7 mouse cellular contexts compared by ENCODE assay signal in the genomic region with DNA sequence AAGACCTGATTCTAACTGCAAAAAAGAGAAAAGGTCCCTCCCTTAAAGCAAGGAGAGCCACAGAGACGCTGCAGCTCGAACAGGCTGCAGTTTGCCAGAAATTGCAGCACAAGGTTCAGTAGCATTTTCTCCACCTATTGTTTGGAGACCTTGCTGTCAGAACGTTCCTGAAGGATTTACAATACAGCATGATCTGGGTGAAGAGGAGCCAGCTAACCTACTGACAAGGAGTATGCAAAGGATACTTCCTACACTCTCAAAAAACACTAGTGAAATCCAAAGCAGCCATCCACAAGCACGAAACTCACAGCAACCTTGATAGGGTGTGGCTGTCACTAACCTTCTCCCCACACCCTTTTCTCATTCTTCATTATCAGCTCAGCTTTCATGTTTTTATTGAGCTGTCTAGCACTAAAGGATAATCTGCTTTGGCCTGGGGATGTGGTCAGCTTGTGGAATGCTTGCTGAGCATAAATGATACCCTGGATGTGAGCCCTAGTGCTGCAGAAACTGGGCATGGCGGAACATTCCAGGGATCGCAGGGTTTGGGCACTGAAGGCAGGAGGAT.
DNase-seq lines count a peak whose midpoint lies in the region; ATAC-seq and TF ChIP-seq lines count a peak whose summit lies in the region.

No protein-coding gene starts in this region.

- no peaks in the 10 kb centered on the region for H3K36me3 ChIP-seq in lung, embryonic 14.5 days (ENCODE audit: insufficient read depth)
- no peaks in the 10 kb centered on the region for H3K36me3 ChIP-seq in forebrain, embryonic 15.5 days
- H3K36me3 ChIP-seq in hindbrain, embryonic 16.5 days (ENCODE audit: control insufficient read depth, insufficient read depth, low read length) = no peaks in the 10 kb centered on the region
- no peaks in the 10 kb centered on the region for H3K36me3 ChIP-seq in neural tube, embryonic 15.5 days

- H3K9me3 ChIP-seq in lung, embryonic 14.5 days (ENCODE audit: low read depth, low read length) = no peaks in the 10 kb centered on the region
- H3K9me3 ChIP-seq in forebrain, embryonic 15.5 days = no peaks in the 10 kb centered on the region
- no peaks in the 10 kb centered on the region for H3K9me3 ChIP-seq in hindbrain, embryonic 16.5 days (ENCODE audit: control insufficient read depth, low read length)
- no peaks in the 10 kb centered on the region for H3K9me3 ChIP-seq in neural tube, embryonic 15.5 days (replicated peaks)

- DNase-seq in lung, embryonic 14.5 days = no peak
- no peak for DNase-seq in lung, adult 18-20 months
- no peak for DNase-seq in spleen, postnatal 36 days (ENCODE audit: low spot score in 2 of 2)
- no peak for DNase-seq in ovary, postnatal 36 days (ENCODE audit: low spot score)

- H3K27ac ChIP-seq in lung, embryonic 14.5 days (ENCODE audit: low read depth) = peak overlapping the region; percentile 43; the same call in 1 of the 2 replicates
- H3K27ac ChIP-seq in forebrain, embryonic 15.5 days (replicated peaks) = peak overlapping the region; percentile 64
- H3K27ac ChIP-seq in hindbrain, embryonic 16.5 days (ENCODE audit: low read depth, low read length) = peak overlapping the region; percentile 82
- peak overlapping the region; percentile 73 for H3K27ac ChIP-seq in neural tube, embryonic 15.5 days (replicated peaks)

- TF ChIP-seq CTCF in lung, embryonic 14.5 days (IDR thresholded peaks at IDR 0.05; ENCODE audit: low read depth) = no peak

- peaks cover 6% of the 10 kb centered on the region; the same call in 1 of the 2 replicates for H3K4me1 ChIP-seq in lung, embryonic 14.5 days (ENCODE audit: insufficient read depth)
- H3K4me1 ChIP-seq in forebrain, embryonic 15.5 days = peaks cover 18% of the 10 kb centered on the region
- H3K4me1 ChIP-seq in hindbrain, embryonic 16.5 days (ENCODE audit: control insufficient read depth, insufficient read depth, low read depth, low read length) = peaks cover 11% of the 10 kb centered on the region
- peaks cover 14% of the 10 kb centered on the region for H3K4me1 ChIP-seq in neural tube, embryonic 15.5 days

- ATAC-seq in lung, embryonic 14.5 days (ENCODE audit: insufficient read depth) = peak; percentile 35; the same call in 1 of the 2 replicates
- ATAC-seq in forebrain, embryonic 15.5 days (replicated peaks) = peak; percentile 9
- ATAC-seq in hindbrain, embryonic 16.5 days = peak; percentile 66
- ATAC-seq in neural tube, embryonic 15.5 days (ENCODE audit: low FRiP score) = peak; percentile 49

- no peaks in the 10 kb centered on the region for H3K27me3 ChIP-seq in lung, embryonic 14.5 days (ENCODE audit: insufficient read depth, low read length)
- no peaks in the 10 kb centered on the region for H3K27me3 ChIP-seq in forebrain, embryonic 15.5 days
- no peaks in the 10 kb centered on the region for H3K27me3 ChIP-seq in hindbrain, embryonic 16.5 days (replicated peaks; ENCODE audit: control insufficient read depth, insufficient read depth, low read length)
- H3K27me3 ChIP-seq in neural tube, embryonic 15.5 days (replicated peaks) = no peaks in the 10 kb centered on the region

- H3K4me3 ChIP-seq in lung, embryonic 14.5 days (ENCODE audit: low read depth, low read length) = no peak overlapping the region
- 0 out of 2 replicates have a peak overlapping the region, but pooled peaks have one; percentile 9 for H3K4me3 ChIP-seq in forebrain, embryonic 15.5 days
- H3K4me3 ChIP-seq in hindbrain, embryonic 16.5 days (ENCODE audit: low read length) = no peak overlapping the region
- H3K4me3 ChIP-seq in neural tube, embryonic 15.5 days (replicated peaks) = no peak overlapping the region

- H3K9ac ChIP-seq in lung, embryonic 14.5 days = no peak overlapping the region
- peak overlapping the region; percentile 1; the same call in 1 of the 2 replicates for H3K9ac ChIP-seq in forebrain, embryonic 15.5 days (replicated peaks)
- peak overlapping the region; percentile 58 for H3K9ac ChIP-seq in hindbrain, embryonic 16.5 days (ENCODE audit: low read depth, low read length)
- no peak overlapping the region; the same call in 1 of the 2 replicates for H3K9ac ChIP-seq in neural tube, embryonic 15.5 days (replicated peaks)

- 36% methylated on average over 6 of the region's 6 CpGs for WGBS in lung, embryonic 14.5 days
- WGBS in forebrain, embryonic 15.5 days = 39% methylated on average over 6 of the region's 6 CpGs
- 38% methylated on average over 6 of the region's 6 CpGs for WGBS in hindbrain, embryonic 16.5 days
- WGBS in neural tube, embryonic 15.5 days = 50% methylated on average over 6 of the region's 6 CpGs

- peak overlapping the region; percentile 40 for H3K4me2 ChIP-seq in lung, embryonic 14.5 days
- peak overlapping the region; percentile 27 for H3K4me2 ChIP-seq in forebrain, embryonic 15.5 days (replicated peaks)
- H3K4me2 ChIP-seq in hindbrain, embryonic 16.5 days (ENCODE audit: low read length) = peak overlapping the region; percentile 43
- H3K4me2 ChIP-seq in neural tube, embryonic 15.5 days = peak overlapping the region; percentile 32

Comparison
In these comparisons a context has a peak if more than half of its experiments do, and no peak if none do; other contexts are left out.
1. ATAC-seq: peak in every context shown above with its lines; median percentile 66 in hindbrain, embryonic 16.5 days; 49 in neural tube, embryonic 15.5 days; 35 in lung, embryonic 14.5 days; 9 in forebrain, embryonic 15.5 days.
2. H3K9ac ChIP-seq: peak in forebrain, embryonic 15.5 days (single experiment) and hindbrain, embryonic 16.5 days (single experiment); none in lung, embryonic 14.5 days (single experiment) and neural tube, embryonic 15.5 days (single experiment).
3. Peak in every context shown above with its lines, with median percentiles within 50 percentile points of each other: H3K27ac ChIP-seq and H3K4me2 ChIP-seq.